Mouse (Mus musculus) liver, embryonic 11.5 days (tissue): Measurements from ENCODE around the gene Xrcc4. TPM values are rescaled to one million over a fixed set of nuclear protein-coding genes. Genes with fewer than 3 reads are reported as not detected.

Experiments used
- ATAC-seq: fragments of 200-750 bp; cut with Nextera tagmentation; replicated peaks from 2 replicates; pipeline ENCODE4 v1.8.0; 2017; ENCODE audit warnings: moderate number of reproducible peaks, mild to moderate bottlenecking, moderate TSS enrichment, moderate library complexity; ENCODE audit not compliant: low FRiP score
- DNase-seq: peaks from one replicate; pipeline ENCODE4 v3.0.0-alpha.2; 2017; ENCODE audit warnings: low spot score
- H3K27ac ChIP-seq: fragments of 300-500 bp; sonication (generic); 2 replicates; pipeline ENCODE4 v1.5.1; 2014; ENCODE audit warnings: mild to moderate bottlenecking, low read depth, low read length, control low read depth
- H3K27me3 ChIP-seq: fragments of 300-500 bp; sonication (generic); replicated peaks from 2 replicates; pipeline ENCODE4 v1.6.1; 2014; ENCODE audit warnings: low read length, mixed read lengths; ENCODE audit not compliant: control insufficient read depth, insufficient read depth
- H3K36me3 ChIP-seq: fragments of 300-500 bp; sonication (generic); 2 replicates; pipeline ENCODE4 v1.6.1; 2014; ENCODE audit warnings: mild to moderate bottlenecking, low read length, moderate library complexity, mixed read lengths; ENCODE audit not compliant: control insufficient read depth, insufficient read depth
- H3K4me1 ChIP-seq: fragments of 300-500 bp; sonication (generic); replicated peaks from 2 replicates; pipeline ENCODE4 v1.6.1; 2014; ENCODE audit warnings: low read length, mixed read lengths; ENCODE audit not compliant: control insufficient read depth, insufficient read depth
- H3K4me2 ChIP-seq: fragments of 300-500 bp; sonication (generic); 2 replicates; pipeline ENCODE4 v1.6.1; 2014; ENCODE audit warnings: mild to moderate bottlenecking, control low read depth, moderate library complexity
- H3K4me3 ChIP-seq: fragments of 300-500 bp; sonication (generic); 2 replicates; pipeline ENCODE4 v1.5.1; 2014; ENCODE audit warnings: low read depth, low read length, control low read depth
- H3K9ac ChIP-seq: fragments of 300-500 bp; sonication (generic); 2 replicates; pipeline ENCODE4 v1.6.1; 2014; ENCODE audit warnings: low read depth, low read length, control low read depth
- H3K9me3 ChIP-seq: fragments of 300-500 bp; sonication (generic); 2 replicates; pipeline ENCODE4 v1.6.1; 2016; ENCODE audit warnings: low read length, inconsistent platforms, mixed read lengths; ENCODE audit not compliant: control insufficient read depth
- whole genome bisulfite sequencing: fragments of 180-500 bp; shearing (Covaris S2); extraction: QIAGEN DNeasy Blood & Tissue Kit; methylation state at CpG from one replicate; pipeline ENCODE4 v1.1.7; 2014; 5-methylcytosine and 5-hydroxymethylcytosine counted together
- polyA plus RNA-seq: library from polyadenylated mRNA; unstranded; fragments of >200 nt; fragmentation: Nextera tagmentation; extraction: Ambion mirVana; gene quantifications from 2 replicates; pipeline ENCODE4 v1.2.1, GENCODE M21; 2014

Gene Xrcc4
- polyA plus RNA-seq, 1 experiment from 2014 or later: 12.6 TPM

GRCm38 (mm10) chr13:90052408-90052807, 37.0 kb downstream of the Xrcc4 start:
- H3K27ac ChIP-seq: no peak overlapping the region
- ATAC-seq: no peak
- no peaks in the 10 kb centered on the region for H3K27me3 ChIP-seq
- no peak overlapping the region for H3K9ac ChIP-seq
- no peaks in the 10 kb centered on the region for H3K4me1 ChIP-seq
- H3K36me3 ChIP-seq: no peaks in the 10 kb centered on the region
- no peak for DNase-seq
- H3K4me3 ChIP-seq: no peak overlapping the region
- no peaks in the 10 kb centered on the region for H3K9me3 ChIP-seq
- 84% methylated on average over 3 of the region's 3 CpGs for WGBS
- H3K4me2 ChIP-seq: no peak overlapping the region

GRCm38 (mm10) chr13:90051735-90052134, 37.7 kb downstream of the Xrcc4 start:
- WGBS: 73% methylated on average over 6 of the region's 6 CpGs
- Histone ChIP-seq H3K9me3 (no peaks in the 10 kb centered on the region), H3K9ac (no peak overlapping the region), H3K36me3 (no peaks in the 10 kb centered on the region), H3K27me3 (no peaks in the 10 kb centered on the region), H3K4me3 (no peak overlapping the region), H3K4me2 (no peak overlapping the region), H3K27ac (no peak overlapping the region), H3K4me1 (no peaks in the 10 kb centered on the region)
- no peak for DNase-seq
- ATAC-seq: no peak

DNA sequence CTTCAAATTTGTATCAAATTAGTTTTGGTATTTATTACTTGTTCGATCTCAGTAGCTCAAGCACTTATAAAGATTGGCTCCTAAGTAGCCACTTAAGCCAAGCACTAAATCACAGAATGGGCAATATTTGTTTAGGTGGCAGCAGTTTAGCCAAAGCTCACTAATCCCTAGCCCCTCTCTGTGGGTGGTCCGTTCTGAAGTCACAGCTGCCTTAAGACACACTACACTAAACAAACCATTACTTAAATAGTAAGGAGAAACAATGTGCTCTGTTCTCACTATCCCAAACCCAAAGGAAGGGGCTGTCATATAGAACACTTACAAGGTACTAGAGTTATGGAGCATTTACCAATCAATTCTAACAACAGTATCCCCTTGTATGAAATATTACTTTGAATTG, 49.8 kb downstream of the Xrcc4 start:
- WGBS: 54% methylated on average over 2 of the region's 2 CpGs
- Histone ChIP-seq H3K27me3 (no peaks in the 10 kb centered on the region), H3K4me2 (no peak overlapping the region), H3K4me1 (no peaks in the 10 kb centered on the region), H3K27ac (no peak overlapping the region), H3K4me3 (no peak overlapping the region), H3K9ac (no peak overlapping the region), H3K36me3 (no peaks in the 10 kb centered on the region), H3K9me3 (no peaks in the 10 kb centered on the region)
- DNase-seq (no peak), ATAC-seq (no peak)

GRCm38 (mm10) chr13:90032977-90033376, 56.4 kb downstream of the Xrcc4 start:
- DNase-seq (no peak), ATAC-seq (no peak)
- Histone ChIP-seq H3K27ac (no peak overlapping the region), H3K9ac (no peak overlapping the region), H3K27me3 (no peaks in the 10 kb centered on the region), H3K36me3 (no peaks in the 10 kb centered on the region), H3K4me1 (no peaks in the 10 kb centered on the region), H3K4me2 (no peak overlapping the region), H3K4me3 (no peak overlapping the region), H3K9me3 (no peaks in the 10 kb centered on the region)
- 78% methylated on average over 4 of the region's 4 CpGs for WGBS

DNA sequence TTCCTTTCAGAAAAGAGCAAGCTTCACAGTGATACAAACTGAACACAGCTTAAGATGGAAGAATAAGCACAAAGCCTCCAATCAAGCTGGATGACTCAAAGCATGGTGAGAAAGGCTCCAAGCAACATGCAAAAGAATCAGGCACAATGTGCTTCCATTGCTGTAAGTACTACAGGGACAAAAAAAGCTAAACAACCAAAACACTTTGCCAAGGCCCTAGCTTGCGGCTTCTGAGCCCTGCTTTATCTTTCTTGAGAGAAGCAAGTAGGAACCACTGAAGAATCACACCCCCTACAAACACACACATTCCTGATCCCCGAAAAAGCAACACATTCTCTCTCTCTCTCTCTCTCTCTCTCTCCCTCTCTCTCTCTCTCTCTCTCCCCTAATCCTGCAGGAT, 56.9 kb downstream of the Xrcc4 start:
- no peaks in the 10 kb centered on the region for H3K36me3 ChIP-seq
- H3K4me2 ChIP-seq: no peak overlapping the region
- H3K9me3 ChIP-seq: no peaks in the 10 kb centered on the region
- no peak overlapping the region for H3K27ac ChIP-seq
- no peaks in the 10 kb centered on the region for H3K27me3 ChIP-seq
- ATAC-seq (no peak), DNase-seq (no peak)
- H3K9ac ChIP-seq: no peak overlapping the region
- 61% methylated on average over 2 of the region's 2 CpGs for WGBS
- H3K4me3 ChIP-seq: no peak overlapping the region
- H3K4me1 ChIP-seq: no peaks in the 10 kb centered on the region

DNA sequence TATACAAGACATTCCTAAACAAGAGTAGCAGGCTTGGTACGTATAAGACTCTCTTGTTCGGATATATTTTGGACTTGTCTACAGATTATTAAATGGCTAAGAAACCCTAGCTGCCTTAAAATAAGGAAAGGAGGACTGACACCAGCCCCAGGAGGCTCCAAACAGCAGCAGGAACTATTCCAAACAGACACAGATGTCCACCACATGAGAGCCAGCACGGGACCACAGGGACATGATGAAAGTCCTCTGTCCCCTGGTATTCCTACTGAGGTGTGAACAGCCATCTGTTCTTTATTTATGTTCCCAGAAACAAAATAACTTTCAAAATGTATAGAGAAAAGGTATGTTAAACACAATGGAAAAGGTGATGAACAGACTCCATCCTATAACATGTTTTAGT, 58.5 kb downstream of the Xrcc4 start:
- H3K4me3 ChIP-seq: no peak overlapping the region
- no peaks in the 10 kb centered on the region for H3K27me3 ChIP-seq
- ATAC-seq: no peak
- H3K36me3 ChIP-seq: no peaks in the 10 kb centered on the region
- no peak overlapping the region for H3K9ac ChIP-seq
- H3K27ac ChIP-seq: no peak overlapping the region
- no peak for DNase-seq
- no peaks in the 10 kb centered on the region for H3K9me3 ChIP-seq
- 79% methylated on average over 3 of the region's 3 CpGs for WGBS
- H3K4me2 ChIP-seq: no peak overlapping the region
- H3K4me1 ChIP-seq: no peaks in the 10 kb centered on the region

DNA sequence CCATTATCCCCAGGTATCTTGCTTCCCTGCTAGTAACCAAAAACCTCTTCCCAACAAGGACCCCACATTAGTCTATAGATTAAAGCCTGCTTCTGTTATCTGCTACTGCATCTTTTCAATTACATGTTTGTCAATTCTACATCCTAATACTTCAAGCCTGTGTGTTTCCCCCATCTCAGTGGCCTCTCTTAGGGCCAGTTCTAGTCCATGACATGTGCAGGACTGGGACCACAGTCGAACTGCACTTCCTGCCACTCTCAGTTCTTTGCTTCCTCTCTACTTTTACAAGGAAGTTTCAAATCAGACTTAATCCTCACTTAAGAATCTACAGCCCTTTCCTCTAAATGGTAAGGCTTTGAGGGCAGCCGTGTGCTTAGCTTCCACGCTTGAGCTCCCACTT, 76.8 kb downstream of the Xrcc4 start:
- peaks cover 4% of the 10 kb centered on the region; the same call in 1 of the 2 replicates for H3K4me1 ChIP-seq
- no peak overlapping the region for H3K4me3 ChIP-seq
- H3K27ac ChIP-seq: no peak overlapping the region
- WGBS: 46% methylated on average over 3 of the region's 3 CpGs
- no peaks in the 10 kb centered on the region for H3K9me3 ChIP-seq
- ATAC-seq (no peak), DNase-seq (no peak)
- no peaks in the 10 kb centered on the region for H3K27me3 ChIP-seq
- H3K4me2 ChIP-seq: no peak overlapping the region
- H3K36me3 ChIP-seq: no peaks in the 10 kb centered on the region
- H3K9ac ChIP-seq: no peak overlapping the region

GRCm38 (mm10) chr13:90012198-90012597, 77.2 kb downstream of the Xrcc4 start:
- ATAC-seq (peak; percentile 29; the same call in 1 of the 2 replicates), DNase-seq (no peak)
- no peaks in the 10 kb centered on the region for H3K27me3 ChIP-seq
- no peaks in the 10 kb centered on the region for H3K9me3 ChIP-seq
- peak overlapping the region; percentile 22; the same call in 1 of the 2 replicates for H3K4me2 ChIP-seq
- no peaks in the 10 kb centered on the region for H3K36me3 ChIP-seq
- H3K4me1 ChIP-seq: peaks cover 4% of the 10 kb centered on the region; the same call in 1 of the 2 replicates
- H3K9ac ChIP-seq: no peak overlapping the region
- WGBS: 34% methylated on average over 8 of the region's 8 CpGs
- H3K4me3 ChIP-seq: no peak overlapping the region
- no peak overlapping the region for H3K27ac ChIP-seq

DNA sequence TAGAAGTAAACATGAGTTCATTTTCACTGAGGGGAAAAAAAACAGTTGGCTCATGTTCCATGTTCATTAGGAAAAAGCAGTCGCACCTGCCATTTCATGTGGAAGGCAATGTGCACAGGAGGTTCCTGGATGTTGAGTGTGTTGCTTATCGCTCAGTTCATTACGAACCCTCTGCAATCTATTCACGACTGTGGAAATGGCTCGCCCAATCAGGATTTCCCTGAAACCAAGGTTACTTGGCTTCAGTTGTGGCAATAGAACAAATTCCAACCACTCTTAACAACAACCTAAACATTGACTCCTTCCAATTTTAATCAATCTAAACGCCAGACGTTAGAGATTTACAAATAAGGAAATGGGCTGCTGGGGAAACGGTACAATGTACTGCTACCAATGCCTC, 78.3 kb downstream of the Xrcc4 start:
- Histone ChIP-seq H3K27ac (no peak overlapping the region), H3K4me1 (peaks cover 4% of the 10 kb centered on the region; the same call in 1 of the 2 replicates), H3K27me3 (no peaks in the 10 kb centered on the region), H3K4me2 (no peak overlapping the region), H3K9ac (no peak overlapping the region), H3K4me3 (no peak overlapping the region), H3K9me3 (no peaks in the 10 kb centered on the region), H3K36me3 (no peaks in the 10 kb centered on the region)
- no peak for DNase-seq
- 77% methylated on average over 8 of the region's 8 CpGs for WGBS
- no peak for ATAC-seq
